Mouse (Mus musculus) heart, adult 2 months (tissue): ENCODE results near the gene Rps6ka5.

Experiments used
- CTCF ChIP-seq: fragments of 200-600 bp; IDR thresholded peaks from 2 replicates; pipeline ENCODE4 v1.8.1; 2022; ENCODE audit warnings: antibody characterized with exemption, mild to moderate bottlenecking, moderate library complexity
- POLR2A ChIP-seq: fragments of 200-500 bp; IDR thresholded peaks from 2 replicates; pipeline ENCODE4 v1.6.1; 2011; ENCODE audit warnings: mild to moderate bottlenecking, low read depth, low read length, control low read depth; ENCODE audit not compliant: insufficient read depth

GRCm38 (mm10) chr12:100525939-100526338, 200.8 kb downstream of the Rps6ka5 start:
- TF ChIP-seq POLR2A (no peak), CTCF (no peak)
